Mouse (Mus musculus) megakaryocyte, embryonic 14.5 days (primary cell): Measurements from ENCODE around the gene 2010315B03Rik. TPM values are rescaled to one million over a fixed set of nuclear protein-coding genes. Genes with fewer than 3 reads are reported as not detected.
"Not testable (repeated sequence)": the region's sequence is repeated elsewhere in the genome, so short reads cannot be mapped to it uniquely, and the experiment has no call there.

Experiments
- H3K27me3 ChIP-seq: replicated peaks from 2 replicates; pipeline ENCODE3; 2012; ENCODE audit warnings: inconsistent platforms
- H3K36me3 ChIP-seq: replicated peaks from 2 replicates; pipeline ENCODE3; 2012; ENCODE audit warnings: low read length, inconsistent platforms, mixed read lengths
- H3K4me1 ChIP-seq: 2 replicates; pipeline ENCODE4 v1.6.1; 2012; ENCODE audit warnings: inconsistent platforms
- H3K4me3 ChIP-seq: replicated peaks from 2 replicates; pipeline ENCODE3; 2012; ENCODE audit warnings: moderate library complexity, mild to moderate bottlenecking, inconsistent platforms
- H3K9me3 ChIP-seq: 2 replicates; pipeline ENCODE4 v1.6.1; 2012; ENCODE audit warnings: inconsistent platforms
- FLI1 ChIP-seq: IDR thresholded peaks from 2 replicates; pipeline ENCODE4 v1.6.1; 2012; ENCODE audit warnings: low read length, inconsistent platforms, mixed read lengths
- GATA1 ChIP-seq: IDR thresholded peaks from 3 replicates; pipeline ENCODE4 v1.6.1; 2012; ENCODE audit warnings: mixed read lengths, low read length, inconsistent platforms, borderline replicate concordance
- polyA plus RNA-seq: library from polyadenylated mRNA; stranded (reverse); fragments of >175 nt; gene quantifications from 2 replicates; pipeline ENCODE4 v1.2.3, GENCODE M21; 2012; ENCODE audit warnings: low replicate concordance; ENCODE audit not compliant: insufficient read depth

2010315B03Rik gene
- polyA plus RNA-seq, 1 experiment: not detected

- H3K4me3 ChIP-seq: no peak overlapping the region
- no peaks in the 10 kb centered on the region; the same call in 1 of the 2 replicates for H3K4me1 ChIP-seq
- peaks cover 2% of the 10 kb centered on the region for H3K27me3 ChIP-seq
- peaks cover 41% of the 10 kb centered on the region for H3K36me3 ChIP-seq
- TF ChIP-seq GATA1: no peak
- TF ChIP-seq FLI1: no peak
- peaks cover 32% of the 10 kb centered on the region for H3K9me3 ChIP-seq
Measured at GRCm38 (mm10) chr9:124267929-124268328, 44.6 kb downstream of the 2010315B03Rik start.

GRCm38 (mm10) chr9:124267493-124267892 lies 45.0 kb downstream of the 2010315B03Rik start:
- TF ChIP-seq GATA1 (no peak), FLI1 (no peak)
- Histone ChIP-seq H3K27me3 (peaks cover 2% of the 10 kb centered on the region), H3K36me3 (peaks cover 39% of the 10 kb centered on the region), H3K4me3 (no peak overlapping the region), H3K4me1 (no peaks in the 10 kb centered on the region), H3K9me3 (peaks cover 31% of the 10 kb centered on the region)

- Histone ChIP-seq H3K4me3 (no peak overlapping the region), H3K9me3 (no peaks in the 10 kb centered on the region), H3K4me1 (no peaks in the 10 kb centered on the region; the same call in 1 of the 2 replicates), H3K36me3 (no peaks in the 10 kb centered on the region), H3K27me3 (peaks cover 2% of the 10 kb centered on the region)
- TF ChIP-seq GATA1 (no peak), FLI1 (no peak)
Measured at GRCm38 (mm10) chr9:124262987-124263717, 49.3 kb downstream of the 2010315B03Rik start.

GRCm38 (mm10) chr9:124258067-124258556 lies 54.4 kb downstream of the 2010315B03Rik start:
- Histone ChIP-seq H3K36me3 (no peaks in the 10 kb centered on the region), H3K9me3 (peaks cover 14% of the 10 kb centered on the region), H3K4me1 (no peaks in the 10 kb centered on the region; the same call in 1 of the 2 replicates), H3K27me3 (peaks cover 4% of the 10 kb centered on the region), H3K4me3 (peak overlapping the region; percentile 73)
- no peak for TF ChIP-seq GATA1
- TF ChIP-seq FLI1: no peak

GRCm38 (mm10) chr9:124257200-124258066 lies 55.1 kb downstream of the 2010315B03Rik start:
- Histone ChIP-seq H3K9me3 (peaks cover 14% of the 10 kb centered on the region), H3K4me3 (no peak overlapping the region), H3K36me3 (no peaks in the 10 kb centered on the region), H3K27me3 (peaks cover 7% of the 10 kb centered on the region), H3K4me1 (no peaks in the 10 kb centered on the region; the same call in 1 of the 2 replicates)
- TF ChIP-seq GATA1 (no peak; the same call in 2 of the 3 replicates), FLI1 (no peak)

- H3K4me3 ChIP-seq, H3K4me1 ChIP-seq, H3K36me3 ChIP-seq, H3K27me3 ChIP-seq: not testable (repeated sequence)
- H3K9me3 ChIP-seq: peaks cover 14% of the 10 kb centered on the region
- peak; percentile 33; the same call in 1 of the 3 replicates for TF ChIP-seq GATA1
Measured at GRCm38 (mm10) chr9:124256271-124257199, 56.0 kb downstream of the 2010315B03Rik start.

GRCm38 (mm10) chr9:124251438-124251837 lies 61.1 kb downstream of the 2010315B03Rik start:
- Histone ChIP-seq H3K36me3 (no peaks in the 10 kb centered on the region), H3K4me3 (no peak overlapping the region), H3K27me3 (peaks cover 7% of the 10 kb centered on the region), H3K9me3 (peaks cover 4% of the 10 kb centered on the region), H3K4me1 (no peaks in the 10 kb centered on the region)
- no peak for TF ChIP-seq GATA1

Other genes starting within 250 kb of the 2010315B03Rik start
- 0.10 and 0.74 TPM in 2 replicates for gene Ccr2, start 210.7 kb downstream of the 2010315B03Rik start, polyA plus RNA-seq
- 0.17 TPM in 1 of 2 replicates, not detected in the other for gene Ccr5, start 191.2 kb downstream of the 2010315B03Rik start, polyA plus RNA-seq
- gene Ppp2r3d, start 164.2 kb upstream of the 2010315B03Rik start, polyA plus RNA-seq: 218 and 578 TPM in 2 replicates
- not detected in 2 replicates for gene Gm21836, start 181.1 kb upstream of the 2010315B03Rik start, polyA plus RNA-seq